Mouse (Mus musculus): ENCODE measurements around the gene Lsm8. TPM values are rescaled to one million over a fixed set of nuclear protein-coding genes. Genes with fewer than 3 reads are reported as not detected.

The Lsm8 gene
- total and polyA plus RNA-seq, 3 experiments, result 13.8 to 23.2 (median 16.7) TPM

- Histone ChIP-seq H3K79me2 (replicated peaks; ENCODE audit: control insufficient read depth, insufficient read depth, low read length) (no peaks in the 10 kb centered on the region), H3K36me3 (ENCODE audit: control insufficient read depth, insufficient read depth, low read length) (no peaks in the 10 kb centered on the region; the same call in 1 of the 2 replicates)
These were observed 8.2 kb downstream of the Lsm8 start for GRCm38 (mm10) chr6:18856487-18857078.

DNA sequence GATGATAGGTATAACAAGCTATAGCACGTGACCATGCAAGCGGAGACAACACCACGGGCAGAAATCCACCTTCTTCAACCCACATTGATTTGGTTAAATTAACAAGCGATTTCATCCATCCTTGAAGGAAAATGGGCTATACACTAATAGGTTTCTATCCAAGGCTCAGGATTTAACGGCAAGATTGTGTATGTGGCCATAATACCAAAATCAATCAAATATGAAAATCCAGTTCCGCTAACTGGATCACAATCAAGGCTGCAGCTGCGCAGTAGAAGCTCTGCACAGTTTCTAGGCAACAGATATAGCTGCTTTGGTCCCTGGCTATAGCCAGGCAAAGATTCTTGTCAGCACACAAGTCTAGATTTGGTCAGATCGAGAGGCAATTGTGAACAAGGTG lies 17.6 kb downstream of the Lsm8 start, which contains the start of gene Ankrd7:
TSS of gene Ankrd7 (plus strand) at position 301 of the 400 bp plus-strand sequence.
- Histone ChIP-seq H3K4me3 (no peak within 1 kb of the TSS), H3K4me1 (ENCODE audit: control insufficient read depth, insufficient read depth, low read length) (no peaks in the 10 kb centered on the region), H3K27ac (no peak within 1 kb of the TSS), H3K27me3 (ENCODE audit: control insufficient read depth, insufficient read depth, low read length) (no peaks in the 10 kb centered on the region), H3K9ac (ENCODE audit: low read depth, low read length) (no peak within 1 kb of the TSS), H3K79me2 (replicated peaks; ENCODE audit: control insufficient read depth, insufficient read depth, low read length) (no peaks in the 10 kb centered on the region), H3K36me3 (ENCODE audit: control insufficient read depth, insufficient read depth, low read length) (no peaks in the 10 kb centered on the region)
- intact Hi-C loops (cut with DNase I), result no loop called here
- DNase-seq, result no peak
- WGBS, result 94% methylated on average over 8 of the region's 8 CpGs
- TF ChIP-seq EP300 (IDR thresholded peaks at IDR 0.05; ENCODE audit: insufficient read depth, low read depth, low read length) (no peak), CTCF (IDR thresholded peaks at IDR 0.05) (no peak), POLR2A (IDR thresholded peaks at IDR 0.05; ENCODE audit: insufficient read depth, low read depth, low read length) (no peak)

More at GRCm38 (mm10) chr6:18856487-18857078, 8.2 kb downstream of the Lsm8 start:
- intact Hi-C loops (cut with DNase I), result no loop called here
- H3K9ac ChIP-seq (ENCODE audit: low read depth, low read length), result no peak overlapping the region
- H3K4me1 ChIP-seq (ENCODE audit: control insufficient read depth, insufficient read depth, low read length), result no peaks in the 10 kb centered on the region
- H3K4me3 ChIP-seq, result no peak overlapping the region
- no peak overlapping the region for H3K27ac ChIP-seq
- TF ChIP-seq EP300 (IDR thresholded peaks at IDR 0.05; ENCODE audit: insufficient read depth, low read depth, low read length) (no peak), POLR2A (IDR thresholded peaks at IDR 0.05; ENCODE audit: insufficient read depth, low read depth, low read length) (no peak), CTCF (IDR thresholded peaks at IDR 0.05) (no peak)
- WGBS, result 96% methylated on average over 3 of the region's 3 CpGs
- DNase-seq, result no peak
- no peaks in the 10 kb centered on the region for H3K27me3 ChIP-seq (ENCODE audit: control insufficient read depth, insufficient read depth, low read length)

- Histone ChIP-seq H3K4me1 (ENCODE audit: control insufficient read depth, insufficient read depth, low read length) (no peaks in the 10 kb centered on the region), H3K79me2 (replicated peaks; ENCODE audit: control insufficient read depth, insufficient read depth, low read length) (no peaks in the 10 kb centered on the region), H3K27me3 (ENCODE audit: control insufficient read depth, insufficient read depth, low read length) (no peaks in the 10 kb centered on the region), H3K27ac (no peak overlapping the region), H3K36me3 (ENCODE audit: control insufficient read depth, insufficient read depth, low read length) (no peaks in the 10 kb centered on the region), H3K9ac (ENCODE audit: low read depth, low read length) (no peak overlapping the region), H3K4me3 (no peak overlapping the region)
- intact Hi-C loops (cut with DNase I), result no loop called here
- no peak for TF ChIP-seq POLR2A (IDR thresholded peaks at IDR 0.05; ENCODE audit: insufficient read depth, low read depth, low read length)
- TF ChIP-seq EP300 (IDR thresholded peaks at IDR 0.05; ENCODE audit: insufficient read depth, low read depth, low read length), result no peak
- WGBS, result 60% methylated on average over 2 of the region's 2 CpGs
- no peak for DNase-seq
These were observed 40.7 kb downstream of the Lsm8 start for GRCm38 (mm10) chr6:18889030-18889429.

DNA sequence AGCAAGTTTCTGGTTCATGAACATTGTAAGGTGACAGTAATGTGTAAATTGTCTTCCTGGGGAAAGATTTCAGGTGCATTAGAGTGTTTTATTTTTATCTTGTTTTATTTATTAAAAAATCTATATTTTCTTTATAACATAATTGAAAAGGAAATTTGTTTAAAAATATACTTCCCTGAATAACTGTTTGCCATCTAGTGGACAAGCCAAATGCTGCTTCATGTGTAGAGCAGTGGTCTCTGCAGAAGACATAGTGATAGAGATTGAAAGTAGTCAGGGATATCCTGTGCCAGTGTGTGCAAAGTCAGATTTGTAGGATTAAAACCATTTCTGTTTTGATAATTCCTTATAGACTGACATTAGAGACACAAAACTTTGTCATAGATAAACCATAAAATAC lies 45.8 kb downstream of the Lsm8 start:
- Histone ChIP-seq H3K4me1 (ENCODE audit: control insufficient read depth, insufficient read depth, low read length) (no peaks in the 10 kb centered on the region), H3K4me3 (no peak overlapping the region), H3K27ac (no peak overlapping the region), H3K79me2 (replicated peaks; ENCODE audit: control insufficient read depth, insufficient read depth, low read length) (no peaks in the 10 kb centered on the region), H3K9ac (ENCODE audit: low read depth, low read length) (no peak overlapping the region), H3K36me3 (ENCODE audit: control insufficient read depth, insufficient read depth, low read length) (no peaks in the 10 kb centered on the region), H3K27me3 (ENCODE audit: control insufficient read depth, insufficient read depth, low read length) (no peaks in the 10 kb centered on the region)
- intact Hi-C loops (cut with DNase I), result no loop called here
- DNase-seq, result no peak
- TF ChIP-seq CTCF (IDR thresholded peaks at IDR 0.05), result no peak

Other genes starting within 250 kb of the Lsm8 start
- not detected for gene Ankrd7, start 17.7 kb downstream of the Lsm8 start, total RNA-seq (2021)
- not detected in 2 replicates for gene Ankrd7, start 17.7 kb downstream of the Lsm8 start, polyA plus RNA-seq (2012; rRNA removed)

Data from heart, adult 2 months (tissue).